Mouse (Mus musculus): ENCODE measurements at regions not wholly inside any gene's neighbourhood (a gene's known extent, or its start where the extent isn't known, plus 50 kb on each side); places are given as distances from the start of the nearest gene placed in this dataset.

DNA sequence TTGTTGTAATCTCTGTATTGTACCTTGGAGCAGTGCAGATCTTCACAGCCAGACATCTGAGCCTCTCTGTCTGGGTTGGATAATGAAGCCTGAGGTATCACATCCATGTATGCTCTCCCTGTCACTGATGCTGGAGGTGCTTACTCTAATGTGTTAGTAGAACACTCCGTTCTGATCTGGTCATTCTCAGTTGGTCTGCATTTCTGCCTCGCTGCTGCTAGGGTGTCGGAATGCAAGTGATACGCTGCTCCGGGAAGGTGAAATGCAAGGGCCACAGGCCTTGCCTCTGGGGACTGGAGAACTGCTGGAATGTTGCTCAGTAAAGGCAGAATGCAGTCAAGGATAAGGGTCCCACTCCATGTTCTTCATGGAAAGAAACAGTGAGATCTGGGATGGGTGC lies 67.1 kb upstream of the Gm6993 start:
- DNase-seq: no peak

GRCm38 (mm10) chr12:31179536-31179935 lies 61.0 kb upstream of the Gm6993 start:
- DNase-seq: no peak

DNA sequence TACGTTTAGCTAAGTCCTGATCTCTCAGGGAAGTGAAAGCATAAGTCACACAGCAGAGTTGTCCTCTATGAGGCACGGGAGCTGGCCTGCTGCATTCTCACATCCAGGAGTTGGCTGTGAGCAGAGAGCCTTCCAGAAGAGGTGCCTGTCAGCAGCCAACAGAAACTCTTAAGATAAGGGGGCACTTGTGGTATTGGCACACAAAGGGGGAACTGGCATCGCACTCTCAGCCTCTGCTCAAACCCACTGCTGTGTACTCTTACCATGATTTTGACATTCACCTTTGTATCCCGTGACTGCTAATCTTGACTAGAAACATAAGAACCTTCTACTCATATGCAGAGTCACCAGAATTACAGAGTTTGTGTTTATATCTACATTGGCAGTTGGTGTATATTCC lies 56.9 kb upstream of the Gm6993 start:
- peak; percentile 53 for DNase-seq

DNA sequence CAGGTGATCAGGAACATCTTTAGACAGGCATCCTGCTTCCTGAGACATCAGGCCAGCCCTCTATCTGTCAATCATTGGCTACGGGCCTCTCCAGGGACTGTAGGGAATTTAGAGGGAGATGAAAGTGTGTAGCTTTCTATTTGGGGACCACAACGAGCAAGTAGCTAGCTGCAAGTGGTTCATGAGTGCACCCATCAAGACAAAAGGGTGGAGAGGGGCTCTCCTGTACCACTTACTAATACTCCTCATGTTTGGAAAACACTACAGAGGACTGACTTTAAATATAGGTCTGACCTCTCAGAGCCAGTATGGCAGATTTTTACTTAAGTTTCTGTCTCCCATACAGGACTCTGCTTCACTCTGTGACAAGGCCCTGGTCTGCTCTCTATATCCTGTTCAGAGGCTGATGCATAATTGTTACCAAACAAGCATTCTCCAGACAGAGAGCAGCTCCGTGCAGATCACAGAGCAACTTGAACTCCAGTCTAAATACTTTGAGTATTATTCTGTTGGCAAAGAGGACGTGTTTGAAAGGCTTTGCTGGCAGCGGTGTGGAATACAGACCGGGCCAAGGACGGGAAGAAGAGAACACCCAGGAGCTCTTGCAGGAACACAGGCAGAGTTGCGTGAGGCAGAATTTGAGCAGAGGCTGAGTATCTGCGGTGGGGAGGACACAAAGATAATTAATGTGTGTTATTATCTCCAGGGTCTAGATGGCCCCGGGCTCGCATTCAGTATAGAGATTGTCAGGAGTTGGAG lies 56.2 kb upstream of the Gm6993 start:
- DNase-seq: peak; percentile 65

GRCm38 (mm10) chr12:31185177-31185932 lies 55.2 kb upstream of the Gm6993 start:
- no peak for DNase-seq

- DNase-seq: no peak
These were observed 54.4 kb upstream of the Gm6993 start for GRCm38 (mm10) chr12:31185933-31186845.

- no peak for DNase-seq
These were observed 52.5 kb upstream of the Gm6993 start for GRCm38 (mm10) chr12:31188011-31188576.

- no peak for DNase-seq
These were observed 50.3 kb upstream of the Gm6993 start for GRCm38 (mm10) chr12:31190265-31190664.

Measured in lung, postnatal 14 days (tissue).